Mouse (Mus musculus) limb, embryonic 11.5 days (tissue): ENCODE results near the gene Commd7. TPM values are rescaled to one million over a fixed set of nuclear protein-coding genes. Genes with fewer than 3 reads are reported as not detected.

Experiments used
- ATAC-seq: fragments of 200-750 bp; cut with Nextera tagmentation; 2 replicates; pipeline ENCODE4 v1.8.0; 2017; ENCODE audit warnings: low read depth; ENCODE audit not compliant: insufficient number of reproducible peaks, low FRiP score, low TSS enrichment
- DNase-seq: peaks from one replicate; pipeline ENCODE4 v3.0.0-alpha.2; 2015; ENCODE audit warnings: low spot score
- H3K27ac ChIP-seq: fragments of 300-500 bp; sonication (generic); replicated peaks from 2 replicates; pipeline ENCODE4 v1.5.1; 2014; ENCODE audit warnings: low read depth, mild to moderate bottlenecking, low read length
- H3K27me3 ChIP-seq: fragments of 300-500 bp; sonication (generic); 2 replicates; pipeline ENCODE4 v1.6.1; 2014; ENCODE audit warnings: mild to moderate bottlenecking, low read length, mixed read lengths; ENCODE audit not compliant: control insufficient read depth, insufficient read depth
- H3K36me3 ChIP-seq: fragments of 300-500 bp; sonication (generic); 2 replicates; pipeline ENCODE4 v1.6.1; 2014; ENCODE audit warnings: mild to moderate bottlenecking, low read length, moderate library complexity, mixed read lengths; ENCODE audit not compliant: control insufficient read depth, insufficient read depth
- H3K4me1 ChIP-seq: fragments of 300-500 bp; sonication (generic); 2 replicates; pipeline ENCODE4 v1.6.1; 2014; ENCODE audit warnings: low read length, mixed read lengths; ENCODE audit not compliant: control insufficient read depth, insufficient read depth
- H3K4me2 ChIP-seq: fragments of 300-500 bp; sonication (generic); 2 replicates; pipeline ENCODE4 v1.6.1; 2014; ENCODE audit warnings: low read depth, mild to moderate bottlenecking, moderate library complexity; ENCODE audit not compliant: severe bottlenecking
- H3K4me3 ChIP-seq: fragments of 300-500 bp; sonication (generic); 2 replicates; pipeline ENCODE4 v1.5.1; 2014; ENCODE audit warnings: low read depth, low read length
- H3K9ac ChIP-seq: fragments of 300-500 bp; sonication (generic); 2 replicates; pipeline ENCODE4 v1.6.1; 2014; ENCODE audit warnings: mild to moderate bottlenecking, low read length
- H3K9me3 ChIP-seq: fragments of 300-500 bp; sonication (generic); 2 replicates; pipeline ENCODE4 v1.6.1; 2016; ENCODE audit warnings: low read length; ENCODE audit not compliant: control insufficient read depth
- WGBS: fragments of 180-500 bp; shearing (Covaris S2); extraction: QIAGEN DNeasy Blood & Tissue Kit; methylation state at CpG from one replicate; pipeline ENCODE4 v1.1.7; 2014; 5-methylcytosine and 5-hydroxymethylcytosine counted together
- polyA plus RNA-seq: library from polyadenylated mRNA; unstranded; fragments of >200 nt; fragmentation: Nextera tagmentation; extraction: Ambion mirVana; gene quantifications from 2 replicates; pipeline ENCODE4 v1.2.1, GENCODE M21; 2014

Commd7 gene
- polyA plus RNA-seq, 1 experiment from 2014 or later: 63.7 TPM

GRCm38 (mm10) chr2:153577122-153577521 is 55.5 kb downstream of the Commd7 start:
- ATAC-seq: no peak
- 74% methylated on average over 4 of the region's 4 CpGs for WGBS
- no peak overlapping the region for H3K9ac ChIP-seq
- H3K27me3 ChIP-seq: no peaks in the 10 kb centered on the region
- H3K9me3 ChIP-seq: no peaks in the 10 kb centered on the region
- H3K4me3 ChIP-seq: no peak overlapping the region
- H3K4me2 ChIP-seq: no peak overlapping the region
- H3K36me3 ChIP-seq: no peaks in the 10 kb centered on the region
- DNase-seq: no peak
- no peak overlapping the region for H3K27ac ChIP-seq
- 0 out of 2 replicates have a peak, but pooled peaks cover 3% of the 10 kb centered on the region for H3K4me1 ChIP-seq

GRCm38 (mm10) chr2:153576150-153576549 is 56.4 kb downstream of the Commd7 start:
- no peak for ATAC-seq
- no peaks in the 10 kb centered on the region for H3K9me3 ChIP-seq
- DNase-seq: no peak
- H3K4me2 ChIP-seq: no peak overlapping the region
- no peak overlapping the region for H3K9ac ChIP-seq
- H3K4me3 ChIP-seq: no peak overlapping the region
- no peaks in the 10 kb centered on the region for H3K27me3 ChIP-seq
- no peaks in the 10 kb centered on the region for H3K36me3 ChIP-seq
- WGBS: 80% methylated on average over 3 of the region's 3 CpGs
- H3K4me1 ChIP-seq: 0 out of 2 replicates have a peak, but pooled peaks cover 3% of the 10 kb centered on the region
- no peak overlapping the region for H3K27ac ChIP-seq

- Histone ChIP-seq H3K27ac (no peak overlapping the region), H3K4me1 (0 out of 2 replicates have a peak, but pooled peaks cover 3% of the 10 kb centered on the region), H3K4me3 (no peak overlapping the region), H3K4me2 (no peak overlapping the region), H3K27me3 (no peaks in the 10 kb centered on the region), H3K9me3 (no peaks in the 10 kb centered on the region), H3K36me3 (no peaks in the 10 kb centered on the region), H3K9ac (no peak overlapping the region)
- ATAC-seq: no peak; the same call in 1 of the 2 replicates
- no peak for DNase-seq
- 31% methylated on average over 6 of the region's 6 CpGs for WGBS
Measured at GRCm38 (mm10) chr2:153575554-153575953, 57.0 kb downstream of the Commd7 start.

- Histone ChIP-seq H3K27ac (no peak overlapping the region), H3K4me3 (no peak overlapping the region), H3K4me1 (0 out of 2 replicates have a peak, but pooled peaks cover 3% of the 10 kb centered on the region), H3K9ac (no peak overlapping the region), H3K27me3 (no peaks in the 10 kb centered on the region), H3K4me2 (no peak overlapping the region), H3K36me3 (no peaks in the 10 kb centered on the region), H3K9me3 (no peaks in the 10 kb centered on the region)
- no peak for ATAC-seq
- DNase-seq: no peak
- 90% methylated on average over 9 of the region's 9 CpGs for WGBS
Measured at GRCm38 (mm10) chr2:153573101-153573500, 59.5 kb downstream of the Commd7 start.

- DNase-seq (no peak), ATAC-seq (no peak)
- Histone ChIP-seq H3K4me1 (no peaks in the 10 kb centered on the region), H3K4me2 (no peak overlapping the region), H3K27ac (no peak overlapping the region), H3K9me3 (no peaks in the 10 kb centered on the region), H3K9ac (no peak overlapping the region), H3K27me3 (no peaks in the 10 kb centered on the region), H3K4me3 (no peak overlapping the region), H3K36me3 (no peaks in the 10 kb centered on the region)
- WGBS: 92% methylated on average over 6 of the region's 6 CpGs
Measured at GRCm38 (mm10) chr2:153568541-153568940, 64.0 kb downstream of the Commd7 start.

GRCm38 (mm10) chr2:153568013-153568412 is 64.6 kb downstream of the Commd7 start:
- no peak overlapping the region for H3K4me2 ChIP-seq
- DNase-seq (no peak), ATAC-seq (no peak)
- H3K4me3 ChIP-seq: no peak overlapping the region
- H3K27ac ChIP-seq: no peak overlapping the region
- WGBS: 74% methylated on average over 4 of the region's 4 CpGs
- H3K9ac ChIP-seq: no peak overlapping the region
- no peaks in the 10 kb centered on the region for H3K9me3 ChIP-seq
- H3K27me3 ChIP-seq: no peaks in the 10 kb centered on the region
- no peaks in the 10 kb centered on the region for H3K4me1 ChIP-seq
- no peaks in the 10 kb centered on the region for H3K36me3 ChIP-seq

Other genes starting within 250 kb of the Commd7 start
- not detected in 2 replicates for gene 4930404H24Rik, start 140.0 kb downstream of the Commd7 start, polyA plus RNA-seq
- gene Nol4l, start 102.8 kb downstream of the Commd7 start, polyA plus RNA-seq: 14.0 and 15.1 TPM in 2 replicates
- gene Dnmt3b, start 16.7 kb upstream of the Commd7 start, polyA plus RNA-seq: 20.3 and 22.0 TPM in 2 replicates
- not detected in 2 replicates for gene Dnmt3c, start 63.9 kb upstream of the Commd7 start, polyA plus RNA-seq
- gene Mapre1, start 108.5 kb upstream of the Commd7 start, polyA plus RNA-seq: 249 and 266 TPM in 2 replicates
- not detected in 2 replicates for gene Efcab8, start 147.2 kb upstream of the Commd7 start, polyA plus RNA-seq
- not detected in 2 replicates for gene Sun5, start 238.3 kb upstream of the Commd7 start, polyA plus RNA-seq
- 0.11 TPM in 1 of 2 replicates, not detected in the other for gene Bpifb2, start 242.3 kb upstream of the Commd7 start, polyA plus RNA-seq